Comparison of ENCODE assay signal across 10 mouse cellular contexts in genomic region chr3:102158759-102159422, GRCm38 (mm10). TPM values are rescaled to one million over a fixed set of nuclear protein-coding genes. Genes with fewer than 3 reads are reported as not detected.
DNase-seq lines count a peak whose midpoint lies in the region; ATAC-seq and TF ChIP-seq lines count a peak whose summit lies in the region.
"Had no signal": no experiment of that assay in that cellular context is flagged by ENCODE, and none has a peak within 500 bp of the region (broad histone marks: within the 10 kb centered on the region; RNA-seq: fewer than 3 reads in every experiment).

No protein-coding gene starts in this region.

- H3K27ac ChIP-seq in forebrain, embryonic 12.5 days: 0 out of 2 replicates have a peak overlapping the region, but pooled peaks have one; percentile 33
- no peak overlapping the region for H3K27ac ChIP-seq in forebrain, embryonic 14.5 days (ENCODE audit: low read depth, low read length)
- no peak overlapping the region for H3K27ac ChIP-seq in kidney, embryonic 14.5 days (ENCODE audit: low read depth, low read length)
- H3K27ac ChIP-seq in ES-Bruce4 (ENCODE audit: insufficient read depth, low read length): 0 out of 2 replicates have a peak overlapping the region, but pooled peaks have one; percentile 1
- H3K27ac ChIP-seq in intestine, embryonic 16.5 days (ENCODE audit: low read length): no peak overlapping the region
- H3K27ac ChIP-seq: limb, embryonic 12.5 days had no signal

- TF ChIP-seq EP300 in ES-Bruce4 (IDR thresholded peaks at IDR 0.05; ENCODE audit: insufficient read depth, low read depth, low read length): peak; percentile 80; the same call in 1 of the 2 replicates

- no peaks in the 10 kb centered on the region for H3K9me3 ChIP-seq in forebrain, embryonic 12.5 days
- no peaks in the 10 kb centered on the region for H3K9me3 ChIP-seq in forebrain, embryonic 14.5 days (replicated peaks; ENCODE audit: control insufficient read depth, low read length)
- no peaks in the 10 kb centered on the region for H3K9me3 ChIP-seq in kidney, embryonic 14.5 days (ENCODE audit: control insufficient read depth, low read length)
- H3K9me3 ChIP-seq in ES-Bruce4 (replicated peaks; ENCODE audit: control insufficient read depth, insufficient read depth, low read length, poor library complexity, severe bottlenecking): no peaks in the 10 kb centered on the region
- H3K9me3 ChIP-seq in intestine, embryonic 16.5 days (ENCODE audit: control insufficient read depth, low read length): no peaks in the 10 kb centered on the region
- H3K9me3 ChIP-seq: limb, embryonic 12.5 days had no signal

- H3K4me2 ChIP-seq in forebrain, embryonic 12.5 days: no peak overlapping the region
- H3K4me2 ChIP-seq in forebrain, embryonic 14.5 days (ENCODE audit: low read length): no peak overlapping the region
- H3K4me2 ChIP-seq in kidney, embryonic 14.5 days (replicated peaks; ENCODE audit: low read depth, low read length): no peak overlapping the region
- no peak overlapping the region for H3K4me2 ChIP-seq in intestine, embryonic 16.5 days (ENCODE audit: low read depth, low read length)
- H3K4me2 ChIP-seq: limb, embryonic 12.5 days had no signal

- TF ChIP-seq CTCF in ES-Bruce4 (IDR thresholded peaks at IDR 0.05; ENCODE audit: low read depth, low read length): no peak

- TF ChIP-seq POLR2A in ES-Bruce4 (IDR thresholded peaks at IDR 0.05; ENCODE audit: insufficient read depth, low read length): no peak

- H3K4me1 ChIP-seq in forebrain, embryonic 12.5 days: peaks cover 7% of the 10 kb centered on the region
- peaks cover 8% of the 10 kb centered on the region; the same call in 1 of the 2 replicates for H3K4me1 ChIP-seq in forebrain, embryonic 14.5 days (ENCODE audit: control insufficient read depth, insufficient read depth, low read length)
- peaks cover 12% of the 10 kb centered on the region for H3K4me1 ChIP-seq in kidney, embryonic 14.5 days (ENCODE audit: control insufficient read depth, insufficient read depth, low read length)
- peaks cover 4% of the 10 kb centered on the region for H3K4me1 ChIP-seq in ES-Bruce4 (ENCODE audit: control insufficient read depth, insufficient read depth, low read length)
- H3K4me1 ChIP-seq in intestine, embryonic 16.5 days (ENCODE audit: control insufficient read depth, insufficient read depth, low read length): peaks cover 7% of the 10 kb centered on the region; the same call in 1 of the 2 replicates

- 80% methylated on average over 14 of the region's 14 CpGs for WGBS in forebrain, embryonic 12.5 days
- WGBS in forebrain, embryonic 14.5 days: 81% methylated on average over 14 of the region's 14 CpGs
- 74% methylated on average over 14 of the region's 14 CpGs for WGBS in kidney, embryonic 14.5 days
- 77% methylated on average over 14 of the region's 14 CpGs for WGBS in intestine, embryonic 16.5 days

- no peak for ATAC-seq in forebrain, embryonic 12.5 days (ENCODE audit: low FRiP score)
- ATAC-seq in forebrain, embryonic 14.5 days: no peak
- peak; percentile 44; the same call in 1 of the 2 replicates for ATAC-seq in kidney, embryonic 14.5 days (ENCODE audit: low FRiP score, low TSS enrichment)
- 0 out of 2 replicates have a peak, but pooled peaks have one; percentile 47 for ATAC-seq in intestine, embryonic 16.5 days

- no peaks in the 10 kb centered on the region for H3K36me3 ChIP-seq in forebrain, embryonic 12.5 days (replicated peaks)
- H3K36me3 ChIP-seq in forebrain, embryonic 14.5 days (ENCODE audit: control insufficient read depth, insufficient read depth, low read length): no peaks in the 10 kb centered on the region
- H3K36me3 ChIP-seq in kidney, embryonic 14.5 days (ENCODE audit: control insufficient read depth, insufficient read depth, low read length): peaks cover 42% of the 10 kb centered on the region
- H3K36me3 ChIP-seq in ES-Bruce4 (ENCODE audit: control insufficient read depth, insufficient read depth, low read length, poor library complexity, severe bottlenecking): peaks cover 46% of the 10 kb centered on the region
- peaks cover 27% of the 10 kb centered on the region for H3K36me3 ChIP-seq in intestine, embryonic 16.5 days (ENCODE audit: control insufficient read depth, insufficient read depth, low read length)

- DNase-seq in forebrain, embryonic 14.5 days (ENCODE audit: low spot score): no peak
- DNase-seq in kidney, postnatal 25 days: no peak
- no peak for DNase-seq in spleen, postnatal 10 days (ENCODE audit: low spot score in 2 of 2)
- DNase-seq in gastrocnemius, postnatal 25 days: no peak
- DNase-seq: cerebellum, adult 11 months had no signal

- H3K27me3 ChIP-seq in forebrain, embryonic 12.5 days: 0 out of 2 replicates have a peak, but pooled peaks cover 3% of the 10 kb centered on the region
- no peaks in the 10 kb centered on the region for H3K27me3 ChIP-seq in forebrain, embryonic 14.5 days (replicated peaks; ENCODE audit: control insufficient read depth, insufficient read depth, low read length)
- no peaks in the 10 kb centered on the region for H3K27me3 ChIP-seq in kidney, embryonic 14.5 days (ENCODE audit: control insufficient read depth, insufficient read depth, low read length)
- H3K27me3 ChIP-seq in ES-Bruce4 (ENCODE audit: control insufficient read depth, insufficient read depth, low read length, poor library complexity, severe bottlenecking): no peaks in the 10 kb centered on the region
- no peaks in the 10 kb centered on the region for H3K27me3 ChIP-seq in intestine, embryonic 16.5 days (replicated peaks; ENCODE audit: control insufficient read depth, insufficient read depth, low read length)
- H3K27me3 ChIP-seq: limb, embryonic 12.5 days had no signal

- no peak overlapping the region for H3K9ac ChIP-seq in forebrain, embryonic 12.5 days
- no peak overlapping the region for H3K9ac ChIP-seq in forebrain, embryonic 14.5 days (ENCODE audit: low read length)
- no peak overlapping the region for H3K9ac ChIP-seq in kidney, embryonic 14.5 days (ENCODE audit: low read depth, low read length)
- no peak overlapping the region for H3K9ac ChIP-seq in ES-Bruce4 (ENCODE audit: low read depth, poor library complexity, severe bottlenecking)
- no peak overlapping the region for H3K9ac ChIP-seq in intestine, embryonic 16.5 days (ENCODE audit: low read depth, low read length)
- H3K9ac ChIP-seq: limb, embryonic 12.5 days had no signal

- no peak overlapping the region for H3K4me3 ChIP-seq in forebrain, embryonic 12.5 days (replicated peaks)
- H3K4me3 ChIP-seq in forebrain, embryonic 14.5 days (ENCODE audit: low read depth, low read length): no peak overlapping the region
- no peak overlapping the region for H3K4me3 ChIP-seq in kidney, embryonic 14.5 days (ENCODE audit: low read length)
- H3K4me3 ChIP-seq in ES-Bruce4 (ENCODE audit: low read depth, low read length): no peak overlapping the region
- H3K4me3 ChIP-seq in intestine, embryonic 16.5 days (ENCODE audit: low read length): no peak overlapping the region
- H3K4me3 ChIP-seq: limb, embryonic 12.5 days had no signal

RNA-seq across cellular contexts. Expression of gene Vangl1, which starts 45.6 kb away (rescaled TPM):
- 4.3 and 5.8 TPM in 2 replicates for polyA plus RNA-seq in forebrain, embryonic 12.5 days (2016; fragmentation: Nextera tagmentation; extraction: Ambion mirVana)
- 4.6 and 6.2 TPM in 2 replicates for polyA plus RNA-seq in forebrain, embryonic 14.5 days (2014; fragmentation: Nextera tagmentation; extraction: Ambion mirVana)
- polyA plus RNA-seq in kidney, embryonic 14.5 days (2014; fragmentation: Nextera tagmentation; extraction: Ambion mirVana): 9.4 and 22.4 TPM in 2 replicates
- 69.9 and 85.8 TPM in 2 replicates for polyA plus RNA-seq in ES-Bruce4 (2011; ENCODE audit: insufficient read depth, insufficient read length, low read depth, missing spikeins)
- polyA plus RNA-seq in intestine, embryonic 16.5 days (2015; fragmentation: Nextera tagmentation; extraction: Ambion mirVana): 18.7 and 20.6 TPM in 2 replicates
- 1 to 10 TPM; 3.3 to 4.6 TPM for total RNA-seq in gastrocnemius, postnatal 25 days (2021)

Comparison
In these comparisons a context has a peak if more than half of its experiments do, and no peak if none do; other contexts are left out.
1. H3K27ac ChIP-seq: peak in forebrain, embryonic 12.5 days (single experiment) and ES-Bruce4 (single experiment); none in forebrain, embryonic 14.5 days (single experiment), kidney, embryonic 14.5 days (single experiment) and intestine, embryonic 16.5 days (single experiment).
2. ATAC-seq: peak in kidney, embryonic 14.5 days (single experiment) and intestine, embryonic 16.5 days (single experiment); none in forebrain, embryonic 12.5 days (single experiment) and forebrain, embryonic 14.5 days (single experiment).